Mouse (Mus musculus): Measurements from ENCODE around the gene Slc25a10.
A peak's percentile ranks its signal among the peaks of the same experiment; 100 is the strongest.

The Slc25a10 gene

DNA sequence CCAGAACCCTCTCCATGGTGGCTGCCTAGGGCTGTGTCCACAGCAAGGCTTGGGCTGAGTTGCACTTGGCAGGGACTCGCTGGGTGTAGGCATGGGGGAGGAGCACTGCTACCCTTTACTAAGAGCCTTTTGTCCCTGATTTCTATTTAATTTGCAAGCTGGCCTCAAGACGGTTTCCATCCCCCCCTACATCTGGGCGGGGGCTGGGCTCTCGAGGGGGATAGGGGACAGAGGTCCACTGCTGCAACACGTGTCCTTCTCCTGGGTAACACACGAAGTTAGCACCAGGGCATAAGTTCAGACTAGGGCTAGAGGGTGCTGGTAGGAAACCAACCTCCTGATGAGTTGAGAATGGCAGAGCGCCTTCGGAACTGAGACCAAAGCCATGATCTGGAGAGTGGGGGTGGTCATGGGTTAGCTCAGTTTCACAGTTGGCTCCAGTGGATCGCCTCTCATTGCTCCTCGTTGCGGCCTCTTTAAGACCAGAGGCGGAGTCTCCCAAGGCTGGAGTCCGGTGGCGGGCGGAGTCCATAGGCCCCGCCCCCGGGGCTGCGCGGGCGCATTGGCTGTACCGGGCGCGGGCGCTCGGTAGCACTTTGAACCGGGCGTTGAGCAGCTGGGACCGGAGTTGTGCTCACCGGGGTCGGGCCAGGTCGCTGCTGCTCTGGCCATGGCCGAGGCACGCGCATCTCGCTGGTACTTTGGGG lies at the start of gene Slc25a10:
Gene Slc25a10 (plus strand): TSS at position 524 of the 707 bp plus-strand sequence.
- peak; percentile 93 for DNase-seq

GRCm38 (mm10) chr11:120442344-120442743 lies 49.3 kb upstream of the Slc25a10 start, which contains the start of gene Tspan10:
TSS of gene Tspan10 (plus strand) at chr11:120442644.
- no peak for DNase-seq

DNA sequence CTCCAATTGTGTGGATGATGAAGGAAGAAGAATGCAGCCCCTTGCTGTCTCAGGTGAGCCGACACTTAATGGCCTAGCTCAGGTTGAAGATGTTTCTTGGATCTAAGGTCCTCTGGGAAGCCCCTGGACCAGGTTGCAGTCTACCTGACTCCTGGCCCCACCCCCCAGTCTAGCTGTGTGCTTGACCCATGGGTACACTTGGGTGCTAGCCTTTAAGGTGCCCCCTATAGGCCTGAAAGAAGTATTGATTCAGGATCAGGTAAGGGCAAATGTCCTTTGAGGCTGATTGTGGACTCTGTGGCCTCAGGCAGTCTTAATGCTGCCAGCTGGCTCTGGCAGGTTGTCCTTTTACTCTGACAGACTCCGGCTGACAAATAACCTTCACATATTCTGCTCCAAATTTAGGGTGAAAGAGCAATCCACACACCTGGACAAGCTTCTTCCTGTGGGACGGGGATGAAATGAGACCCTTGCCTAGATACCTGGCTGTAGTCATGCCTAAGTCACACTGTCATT lies 48.8 kb upstream of the Slc25a10 start:
- DNase-seq = no peak

DNA sequence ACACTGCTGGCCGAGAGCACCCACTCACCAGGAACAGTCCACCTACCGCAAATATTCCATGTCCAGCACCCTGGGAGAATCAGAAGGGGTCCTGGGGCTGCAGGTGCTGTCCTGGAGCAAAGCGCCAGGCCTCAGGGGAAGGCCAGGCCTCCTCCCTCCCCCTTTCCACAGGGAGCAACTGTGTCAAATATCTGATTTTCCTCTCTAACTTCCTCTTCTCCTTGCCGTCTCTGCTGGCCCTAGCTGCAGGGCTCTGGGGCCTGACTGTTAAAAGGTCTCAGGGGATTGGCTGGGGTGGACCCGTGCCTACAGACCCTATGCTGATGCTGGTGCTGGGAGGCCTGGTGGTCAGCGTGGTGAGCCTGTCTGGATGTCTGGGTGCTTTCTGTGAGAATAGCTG lies 47.5 kb upstream of the Slc25a10 start:
- no peak for DNase-seq

DNA sequence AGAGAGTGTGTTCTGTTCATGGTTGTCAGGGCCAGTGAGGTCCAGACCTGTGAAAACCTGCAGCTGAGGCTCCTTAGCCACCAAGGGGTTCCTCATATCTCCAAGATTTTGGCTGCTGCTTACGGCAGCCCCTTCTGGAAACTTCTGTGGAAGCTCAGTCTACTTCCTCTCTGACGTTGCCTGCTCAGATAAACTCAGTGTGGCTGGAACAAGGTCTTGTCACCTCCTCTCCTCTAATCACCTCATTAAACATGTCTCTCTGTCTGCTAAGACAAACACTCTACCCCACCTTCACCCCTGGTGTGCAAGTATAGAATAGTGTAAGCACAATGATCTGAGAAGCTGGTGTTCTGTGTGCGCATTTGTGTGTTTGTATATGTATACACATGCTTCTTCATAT lies 46.2 kb upstream of the Slc25a10 start:
- no peak for DNase-seq

- DNase-seq = no peak
Observed at GRCm38 (mm10) chr11:120447179-120447578, 44.5 kb upstream of the Slc25a10 start.

- peak; percentile 73 for DNase-seq
Observed at GRCm38 (mm10) chr11:120452246-120452645, 39.4 kb upstream of the Slc25a10 start.

DNA sequence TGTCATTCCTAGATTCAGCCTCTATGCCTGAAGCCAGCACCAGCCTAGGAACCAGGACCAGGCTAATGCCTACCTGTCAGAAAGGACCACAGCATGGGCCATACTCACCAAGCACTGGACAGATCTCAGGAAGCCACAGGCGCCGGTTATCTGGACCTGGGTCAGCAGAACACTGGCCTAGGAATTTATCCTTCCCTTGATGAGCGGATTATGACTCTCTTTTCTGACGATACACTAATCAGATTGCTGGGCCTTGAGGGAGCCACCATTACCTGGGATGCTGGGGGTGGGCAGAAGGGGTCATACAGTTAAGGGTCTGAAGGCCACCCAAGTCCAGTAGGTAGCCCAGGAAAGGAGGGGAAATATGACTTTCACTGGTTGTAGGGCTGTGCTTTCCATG lies 38.3 kb upstream of the Slc25a10 start, which contains the start of gene Pde6g:
Gene Pde6g (minus strand): TSS at position 195 of the 400 bp plus-strand sequence.
- peak; percentile 24 for DNase-seq

- no peak for DNase-seq
Observed at GRCm38 (mm10) chr11:120454965-120455364, 36.7 kb upstream of the Slc25a10 start.

GRCm38 (mm10) chr11:120455413-120455812 lies 36.2 kb upstream of the Slc25a10 start:
- DNase-seq = no peak

DNA sequence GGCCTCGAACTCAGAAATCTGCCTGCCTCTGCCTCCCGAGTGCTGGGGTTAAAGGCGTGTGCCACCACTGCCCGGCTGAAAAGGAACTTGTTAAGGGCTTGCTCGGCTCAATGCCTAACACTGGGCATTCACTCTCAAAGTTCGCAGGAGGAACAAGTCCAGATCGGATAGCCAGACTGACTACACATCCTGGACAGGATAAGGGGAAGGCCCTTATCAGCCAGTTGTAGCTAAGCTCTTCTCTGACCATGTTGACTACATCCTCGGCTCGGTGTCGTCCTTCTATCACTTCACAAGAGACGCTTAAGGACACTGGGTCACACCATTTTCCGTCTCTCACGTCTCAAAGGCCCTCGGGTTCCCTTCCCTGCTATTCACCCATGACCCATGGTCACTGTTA lies 34.3 kb upstream of the Slc25a10 start:
- no peak for DNase-seq

DNA sequence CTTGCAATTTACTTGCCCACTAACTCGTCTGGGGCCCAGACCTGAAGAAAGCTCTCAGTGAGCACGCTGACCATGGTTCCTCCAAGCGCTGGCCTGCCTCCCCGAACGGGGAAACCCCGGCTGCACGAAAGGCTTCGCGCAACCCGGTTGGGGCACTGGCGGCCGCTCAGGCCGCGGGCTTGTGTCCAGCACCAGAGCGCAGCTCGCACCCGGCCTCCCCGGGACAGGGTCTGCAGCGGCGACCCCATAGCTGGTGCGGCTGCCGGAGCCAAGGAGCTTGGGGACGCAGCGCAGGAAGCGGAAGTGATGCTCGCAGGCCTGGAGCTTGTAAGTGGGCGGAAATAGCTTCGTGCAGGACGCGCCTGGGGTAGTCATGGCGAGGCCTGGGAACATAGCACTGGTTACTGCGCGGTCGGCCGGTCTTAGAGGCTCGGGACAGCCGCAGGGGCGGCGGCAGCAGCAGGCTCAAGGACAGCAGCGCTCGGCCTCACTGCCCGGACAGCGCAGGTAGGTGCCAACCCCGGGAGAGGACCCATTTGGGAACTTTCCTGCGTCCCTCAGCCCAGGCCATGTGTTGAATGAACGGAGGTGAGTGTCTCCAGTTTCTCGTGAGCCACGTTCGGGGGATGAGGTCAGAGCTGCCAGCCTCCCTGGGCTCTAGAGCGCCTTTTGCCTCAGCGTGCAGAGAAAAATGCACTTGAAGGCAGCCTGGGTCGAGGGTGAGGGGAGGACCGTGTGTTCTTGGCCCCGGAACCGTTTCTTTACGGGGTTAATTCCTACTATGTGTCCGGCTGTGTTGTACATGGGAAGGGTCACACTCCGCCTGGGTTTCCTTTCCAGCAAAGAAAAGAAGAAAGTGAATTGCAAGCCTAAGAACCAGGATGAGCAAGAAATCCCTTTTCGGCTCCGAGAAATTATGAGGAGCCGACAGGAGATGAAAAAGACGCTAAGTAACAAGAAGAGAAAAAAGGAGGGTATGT lies 33.6 kb upstream of the Slc25a10 start, which contains the start of the genes Oxld1 and Ccdc137:
Gene Oxld1 (minus strand): TSS at position 297 of the 980 bp plus-strand sequence.
Gene Ccdc137 (plus strand): TSS at position 344 of the 980 bp plus-strand sequence.
- DNase-seq = peak; percentile 94

- peak; percentile 12 for DNase-seq
Observed at GRCm38 (mm10) chr11:120458847-120459597, 32.6 kb upstream of the Slc25a10 start.

- DNase-seq = no peak
Observed at GRCm38 (mm10) chr11:120463536-120463935, 28.1 kb upstream of the Slc25a10 start.

GRCm38 (mm10) chr11:120464365-120464764 lies 27.3 kb upstream of the Slc25a10 start:
- DNase-seq = no peak

DNA sequence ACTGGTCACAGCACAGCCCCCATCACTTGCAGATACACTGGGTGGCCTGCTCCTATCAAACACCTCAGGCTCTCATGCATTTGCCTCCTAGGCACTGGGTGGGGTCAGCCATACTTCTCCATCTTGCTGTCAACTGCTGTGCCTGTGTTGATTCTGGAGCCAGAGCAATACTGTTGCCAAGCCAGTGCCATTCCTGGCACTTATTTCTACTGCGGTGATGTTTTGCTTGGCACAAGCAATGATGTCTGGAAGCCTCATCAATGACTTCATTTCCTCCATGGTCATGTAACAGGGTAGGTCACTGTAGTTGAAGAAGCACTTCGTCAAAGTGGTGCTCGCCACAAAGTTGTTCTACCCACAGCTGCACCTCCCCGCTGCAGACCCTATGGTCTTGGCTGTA lies 26.1 kb upstream of the Slc25a10 start:
- no peak for DNase-seq

- peak; percentile 100 for DNase-seq
Observed at GRCm38 (mm10) chr11:120467051-120467735, 24.4 kb upstream of the Slc25a10 start, which contains the start of gene Arl16. TSS of gene Arl16 (minus strand) at chr11:120467607.

- no peak for DNase-seq
Observed at GRCm38 (mm10) chr11:120467736-120468092, 23.9 kb upstream of the Slc25a10 start.

GRCm38 (mm10) chr11:120472052-120472451 lies 19.6 kb upstream of the Slc25a10 start:
- no peak for DNase-seq

DNA sequence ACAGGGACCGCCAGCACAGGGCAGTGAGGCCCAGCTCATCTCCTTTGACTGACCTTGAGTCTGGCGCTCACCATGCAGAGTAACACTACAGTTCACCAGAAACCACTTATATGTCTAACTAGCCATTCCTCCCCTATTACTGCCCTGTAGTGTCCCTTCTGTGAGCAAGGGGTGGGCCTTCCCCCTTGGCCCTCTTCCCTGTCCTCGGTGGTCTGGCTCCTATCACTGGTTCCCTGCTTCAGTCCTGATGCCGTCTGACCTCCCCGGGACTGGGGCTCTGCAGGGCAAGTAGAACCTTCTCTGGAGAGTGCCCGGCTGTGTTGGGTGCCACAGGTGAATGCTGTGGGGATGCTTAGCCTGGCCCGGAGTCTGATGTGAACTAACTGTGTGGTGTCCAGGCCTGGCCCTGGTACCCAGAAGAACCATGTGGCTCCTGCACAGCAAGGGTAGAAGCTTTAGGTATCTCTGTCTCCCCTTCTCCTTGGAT lies 8.1 kb upstream of the Slc25a10 start:
- no peak for DNase-seq

- DNase-seq = peak; percentile 98
Observed at GRCm38 (mm10) chr11:120484265-120484981, 7.2 kb upstream of the Slc25a10 start, which contains the start of gene Mrpl12. TSS of gene Mrpl12 (plus strand) at chr11:120484613.

All from retina, postnatal 1 day (tissue).